Mouse (Mus musculus) adrenal gland, adult 18-20 months (tissue): Measurements from ENCODE around the gene Sqstm1. TPM values are rescaled to one million over a fixed set of nuclear protein-coding genes. Genes with fewer than 3 reads are reported as not detected.
A peak's percentile ranks its signal among the peaks of the same experiment; 100 is the strongest.
"Not testable (repeated sequence)": the region's sequence is repeated elsewhere in the genome, so short reads cannot be mapped to it uniquely, and the experiment has no call there.

Experiments
- DNase-seq, 2 experiments: peaks; one replicate each; pipeline ENCODE4 v3.0.0; 2021 to 2022; ENCODE audit warnings: low spot score in 2 of 2
- total RNA-seq, 2 experiments: library from RNA; stranded (reverse); gene quantifications; 1 replicate in 1 of 2; 2 replicates in 1 of 2; pipeline ENCODE4 v1.2.3; 2021

Sqstm1 gene
- total RNA-seq, 2 experiments from 2014 or later: 715 to 956 TPM

DNA sequence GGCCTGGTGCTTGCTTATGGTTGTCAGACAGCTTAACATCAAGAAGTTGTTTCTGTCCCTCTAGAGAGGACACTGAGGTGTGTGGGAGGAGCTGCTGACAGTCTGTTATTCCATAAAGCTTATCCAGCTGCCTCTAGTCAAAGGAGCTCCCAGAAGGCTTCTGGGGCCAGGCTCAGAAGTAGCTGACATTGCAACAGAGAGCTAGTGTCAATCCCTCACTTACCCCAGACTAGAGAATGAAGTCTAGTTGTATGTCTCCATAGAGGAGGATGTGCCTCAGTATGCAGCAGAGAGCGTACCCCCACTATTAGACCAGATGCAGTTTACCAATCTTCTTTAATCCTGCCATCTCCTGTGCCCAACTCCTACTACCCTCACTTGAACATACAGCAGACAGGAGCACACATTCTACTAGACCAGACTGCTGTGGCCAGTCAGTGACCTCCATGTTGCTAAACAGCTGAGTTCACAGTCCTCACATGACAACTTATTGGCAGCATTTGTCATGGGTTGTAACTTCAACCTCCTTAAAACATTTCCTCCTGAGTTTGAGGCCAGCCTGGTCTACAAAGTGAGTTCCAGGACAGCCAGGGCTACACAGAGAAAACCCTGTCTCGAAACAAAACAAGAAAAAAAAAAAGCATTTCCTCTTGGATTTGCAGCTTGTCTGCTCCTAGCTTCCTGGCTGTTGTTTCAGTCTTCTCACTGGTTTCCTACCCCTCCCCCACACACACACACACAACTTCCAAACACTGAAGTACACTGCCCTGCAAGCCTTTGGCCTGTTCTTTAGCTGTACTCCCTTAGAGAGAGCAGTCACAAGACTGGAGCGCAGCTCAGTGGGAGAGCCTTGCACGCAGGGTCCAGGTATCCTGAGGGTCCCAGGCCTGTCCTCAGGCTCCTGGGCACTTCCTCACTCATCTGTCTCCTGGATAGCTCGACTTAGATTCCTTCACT is 31.8 kb downstream of the Sqstm1 start:
- DNase-seq: no peak

GRCm38 (mm10) chr11:50177111-50177510 is 33.5 kb downstream of the Sqstm1 start:
- DNase-seq: no peak

- no peak for DNase-seq
Measured at GRCm38 (mm10) chr11:50176351-50176750, 34.3 kb downstream of the Sqstm1 start.

DNA sequence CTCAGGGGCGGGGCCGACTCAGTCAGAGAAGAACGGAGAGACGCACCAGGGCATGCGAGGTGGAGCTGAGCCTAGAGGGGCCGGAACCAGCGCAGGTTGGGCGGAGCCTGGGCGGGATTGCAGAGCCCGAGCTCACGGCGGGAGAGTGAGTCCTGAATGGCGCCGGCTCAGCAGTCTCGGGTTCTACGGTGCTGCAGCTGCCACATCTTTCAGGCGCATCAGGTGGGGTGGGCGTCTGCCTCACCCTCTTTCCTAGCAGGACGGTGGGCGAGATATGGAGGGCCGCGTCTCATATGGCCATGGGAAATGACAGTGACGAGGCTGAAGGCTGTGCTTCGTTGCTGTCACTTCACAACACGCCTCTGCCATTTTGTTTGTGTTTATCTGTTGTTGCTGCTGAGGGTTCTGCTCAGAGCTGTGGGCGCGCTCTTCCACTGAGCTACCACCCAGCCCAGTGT is 35.9 kb downstream of the Sqstm1 start:
- peak; percentile 91 to 97 for DNase-seq

DNA sequence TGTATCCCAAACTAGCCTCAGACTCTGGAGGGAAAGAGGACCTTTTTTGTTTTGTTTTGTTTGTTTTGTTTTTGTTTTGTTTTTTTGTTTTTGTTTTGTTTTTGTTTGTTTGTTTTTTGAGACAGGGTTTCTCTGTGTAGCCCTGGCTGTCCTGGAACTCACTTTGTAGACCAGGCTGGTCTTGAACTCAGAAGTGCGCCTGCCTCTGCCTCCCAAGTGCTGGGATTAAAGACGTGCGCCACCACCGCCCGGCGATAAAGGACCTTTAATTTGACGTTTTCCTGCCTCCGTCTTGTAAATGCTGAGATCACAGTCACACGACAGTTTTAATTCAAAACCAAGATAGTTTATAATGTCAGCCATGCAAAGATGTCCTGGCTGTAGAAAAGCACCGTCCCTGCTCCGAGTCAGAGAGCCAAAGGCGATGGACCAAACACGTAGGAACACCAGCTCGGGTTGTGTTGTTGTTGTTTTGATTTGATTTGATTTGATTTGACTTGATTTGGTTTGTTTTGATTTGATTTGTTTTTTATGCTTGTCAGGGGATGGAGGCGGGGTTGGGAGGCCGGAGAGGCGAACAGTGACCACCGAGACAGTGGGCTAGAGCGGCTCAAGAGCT is 36.4 kb downstream of the Sqstm1 start, which contains the start of gene Mrnip:
TSS of gene Mrnip (plus strand) at position 334 of the 619 bp plus-strand sequence.
- DNase-seq: not testable (repeated sequence)

GRCm38 (mm10) chr11:50168352-50168751 is 42.3 kb downstream of the Sqstm1 start:
- no peak for DNase-seq

DNA sequence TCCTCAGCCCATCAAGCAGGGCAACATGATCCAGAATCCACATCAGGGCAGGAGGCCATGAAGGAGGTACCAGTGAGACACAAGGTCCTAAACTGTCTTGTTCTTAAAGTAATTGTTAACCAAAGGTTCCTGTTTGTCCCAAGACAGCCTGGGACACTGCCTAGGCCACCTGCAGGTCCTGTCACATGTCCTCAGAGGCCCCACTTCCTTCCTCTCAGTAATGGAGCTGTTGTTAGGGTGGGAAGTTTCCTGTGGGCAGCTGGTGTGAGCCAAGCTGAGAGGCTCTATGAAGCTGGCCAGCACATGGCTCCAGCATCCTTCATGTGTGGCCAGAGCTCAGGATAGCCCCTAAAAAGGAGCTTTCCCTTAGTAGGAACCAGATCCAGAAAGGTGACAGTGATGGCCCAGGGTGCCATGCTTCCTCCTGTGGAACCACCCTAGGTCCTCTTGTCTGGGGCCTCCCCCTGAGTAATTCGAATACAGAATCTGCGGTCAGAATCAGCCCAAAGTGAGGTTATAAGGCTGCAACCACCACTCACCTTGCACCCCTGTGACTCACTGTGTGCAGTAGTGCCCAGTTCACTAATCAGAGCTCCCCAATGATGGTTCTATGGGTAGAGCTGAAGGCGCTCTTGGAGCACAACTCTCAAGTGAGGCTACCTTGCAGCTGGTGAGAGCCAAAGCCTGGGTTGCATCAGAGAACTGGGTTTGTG is 48.1 kb downstream of the Sqstm1 start:
- DNase-seq: no peak

- peak; percentile 56 to 62 for DNase-seq
Measured at GRCm38 (mm10) chr11:50161578-50162304, 48.9 kb downstream of the Sqstm1 start.

GRCm38 (mm10) chr11:50159347-50159746 is 51.3 kb downstream of the Sqstm1 start:
- no peak for DNase-seq

DNA sequence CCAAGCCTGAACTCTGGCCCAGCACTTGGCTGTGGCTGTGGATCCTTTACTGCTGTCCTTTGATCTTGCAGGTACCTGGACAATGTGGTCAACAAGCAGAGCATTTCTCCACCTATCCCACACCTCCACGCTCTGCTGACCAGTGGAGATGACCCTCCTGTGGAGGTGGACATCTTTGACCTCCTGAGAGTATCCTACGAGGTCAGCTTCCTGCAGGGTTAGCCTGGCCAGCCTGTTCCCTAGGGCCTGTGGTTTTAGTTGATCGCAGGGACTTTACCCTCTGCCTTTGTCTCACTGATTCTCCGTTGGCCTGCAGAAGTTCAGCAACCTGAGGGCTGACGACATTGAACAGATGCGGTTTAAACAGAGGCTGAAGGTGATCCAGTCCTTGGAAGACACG is 52.3 kb downstream of the Sqstm1 start:
- DNase-seq: no peak

- no peak for DNase-seq
Measured at GRCm38 (mm10) chr11:50156725-50157258, 53.8 kb downstream of the Sqstm1 start.

DNA sequence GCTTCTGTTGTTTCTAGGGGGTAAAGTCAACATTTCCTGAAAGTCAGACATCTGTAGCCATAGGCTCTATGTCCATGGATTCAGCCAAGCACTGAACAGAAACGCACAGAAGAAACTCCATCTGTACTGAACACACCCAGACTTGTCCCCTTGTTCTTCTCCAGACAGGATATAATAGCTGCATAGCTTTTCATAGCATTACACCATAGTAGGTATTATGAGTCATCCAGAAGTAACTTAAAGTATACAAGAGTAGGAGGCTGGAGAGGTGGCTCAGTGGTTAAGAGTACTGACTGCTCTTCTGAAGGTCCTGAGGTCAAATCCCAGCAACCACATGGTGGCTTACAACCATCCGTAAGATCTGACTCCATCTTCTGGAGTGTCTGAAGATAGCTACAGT is 54.8 kb downstream of the Sqstm1 start:
- DNase-seq: no peak

DNA sequence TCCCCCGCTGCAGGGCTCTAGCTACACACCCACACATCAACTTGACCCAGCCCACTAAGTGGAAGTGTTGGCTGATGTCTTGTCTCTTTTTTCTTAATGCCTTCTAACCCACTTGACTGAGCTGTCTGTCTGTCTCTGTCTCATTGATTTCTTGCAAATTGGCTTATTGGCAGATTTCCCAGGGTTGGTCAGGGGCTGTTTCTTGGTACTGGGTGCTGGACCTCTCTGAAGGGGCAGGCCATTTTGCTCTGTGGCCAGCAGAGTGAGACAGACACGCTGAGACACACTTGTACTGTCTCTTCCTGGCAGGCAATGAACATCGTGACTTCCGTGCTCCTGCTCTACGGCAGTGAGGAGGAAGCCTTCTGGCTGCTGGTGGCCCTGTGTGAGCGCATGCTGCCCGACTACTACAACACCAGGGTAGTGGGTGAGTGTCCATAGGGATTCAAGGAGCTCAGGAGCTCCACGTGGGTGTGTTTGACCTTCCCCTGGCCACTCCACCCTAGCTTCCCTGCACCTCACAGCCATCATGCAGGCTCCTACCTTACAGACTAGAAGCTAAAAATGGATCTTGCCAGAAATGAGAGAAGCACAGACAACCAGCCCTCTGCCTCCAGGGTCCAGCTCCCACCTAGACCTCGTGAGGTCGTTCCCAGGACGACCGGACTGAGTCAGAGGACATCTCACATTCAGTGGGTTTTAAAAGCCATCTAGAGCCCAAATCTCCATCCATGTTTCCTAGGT is 55.7 kb downstream of the Sqstm1 start:
- no peak for DNase-seq

DNA sequence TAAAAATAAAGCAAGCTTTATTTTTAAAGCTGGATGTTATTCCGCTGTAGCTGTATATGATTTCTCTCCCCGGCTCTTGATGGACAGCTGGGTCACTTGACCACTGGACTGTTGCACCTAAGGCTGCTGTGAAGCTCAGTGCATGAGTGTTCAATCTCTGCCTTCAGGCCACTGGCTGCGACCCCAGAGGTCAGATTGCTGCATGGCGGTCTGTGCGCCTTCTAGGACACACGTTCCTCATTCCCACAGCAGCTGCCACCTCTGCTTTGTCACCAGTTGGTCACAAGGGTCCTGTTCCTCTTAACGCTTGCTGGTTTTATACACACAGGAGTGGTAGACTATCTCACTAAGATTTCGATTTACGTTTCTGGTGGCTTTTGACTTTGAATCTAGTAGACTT is 56.5 kb downstream of the Sqstm1 start:
- no peak for DNase-seq

DNA sequence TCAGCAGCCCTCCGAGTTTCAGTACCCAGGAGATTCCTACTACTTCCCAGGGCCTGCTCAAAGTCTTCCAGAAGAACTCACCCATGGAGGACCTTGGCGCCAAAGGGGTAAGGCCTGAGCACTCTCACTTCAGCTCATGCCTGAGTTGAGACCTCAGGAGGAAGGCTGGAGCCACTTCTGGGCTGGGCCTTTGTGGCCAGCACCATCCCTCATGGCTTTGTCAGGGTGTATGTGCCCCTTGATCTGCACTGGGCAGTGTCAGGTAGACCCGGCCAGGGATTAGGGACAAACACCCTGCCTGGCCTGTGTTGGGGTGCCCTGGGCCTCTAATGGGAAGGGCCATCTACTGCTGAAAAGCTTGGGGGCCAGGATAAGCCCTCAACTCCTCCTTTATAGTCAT is 59.3 kb downstream of the Sqstm1 start:
- no peak for DNase-seq

DNA sequence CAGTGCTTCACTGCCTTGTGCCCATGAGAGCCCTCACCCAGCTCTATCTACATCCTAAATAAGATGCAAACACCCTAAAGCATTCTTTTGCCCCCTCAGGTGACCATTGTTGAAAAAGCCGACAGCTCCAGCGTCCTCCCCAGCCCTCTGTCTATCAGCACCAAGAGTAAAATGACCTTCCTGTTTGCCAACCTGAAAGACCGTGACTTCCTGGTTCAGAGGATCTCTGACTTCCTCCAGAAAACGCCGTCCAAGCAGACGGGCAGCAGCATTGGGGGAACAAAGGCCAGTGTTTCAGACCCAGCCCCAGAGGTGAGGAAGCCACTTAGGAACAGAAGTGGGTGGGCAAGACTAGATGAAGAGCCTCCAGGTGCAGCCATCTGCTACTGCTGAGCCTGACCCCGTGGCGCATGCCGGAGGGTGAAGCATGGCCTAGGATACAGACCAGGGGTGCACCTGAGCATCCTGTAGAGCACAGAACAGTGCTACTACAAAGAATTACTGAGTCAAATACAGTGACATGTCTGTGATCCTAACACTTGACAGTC is 61.0 kb downstream of the Sqstm1 start:
- no peak for DNase-seq
